ENCODE assay signal across 7 mouse cellular contexts in the genomic region with DNA sequence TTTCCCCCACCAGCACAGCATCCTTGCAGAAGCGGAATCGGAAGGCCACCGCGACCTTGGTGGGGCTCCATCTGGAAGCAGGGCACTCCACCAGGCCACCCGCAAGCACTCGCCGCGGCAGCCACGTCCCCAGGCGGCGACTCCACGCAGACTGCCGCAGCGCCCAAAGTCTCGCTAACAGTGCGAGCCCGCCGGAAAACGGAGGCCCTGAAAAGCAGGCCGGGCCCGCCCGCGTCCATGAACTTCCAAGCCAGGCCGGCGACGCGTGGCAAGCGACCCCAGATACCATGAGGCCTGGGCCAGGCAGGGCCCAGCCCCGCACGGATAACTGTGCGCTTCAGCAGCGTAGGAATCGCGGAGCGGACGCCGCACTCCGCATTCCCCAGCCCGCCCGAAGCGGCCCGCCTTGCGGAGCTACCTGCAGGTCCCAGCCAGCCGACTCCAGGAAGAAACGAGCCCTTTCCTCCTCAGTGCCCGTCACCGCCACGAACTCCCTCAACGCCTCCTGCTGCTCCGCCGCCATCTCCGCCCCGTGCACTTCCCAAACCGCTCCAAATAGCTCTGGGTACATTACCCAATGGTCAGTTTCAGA. TPM values are rescaled to one million over a fixed set of nuclear protein-coding genes. Genes with fewer than 3 reads are reported as not detected.
A peak's percentile ranks its signal among the peaks of the same experiment; 100 is the strongest.
DNase-seq lines count a peak whose midpoint lies in the region; ATAC-seq lines count a peak whose summit lies in the region.

No protein-coding gene starts in this region.

- H3K9me3 ChIP-seq in forebrain, embryonic 13.5 days (replicated peaks) = no peaks in the 10 kb centered on the region
- no peaks in the 10 kb centered on the region for H3K9me3 ChIP-seq in hindbrain, embryonic 12.5 days (replicated peaks)

- no peaks in the 10 kb centered on the region for H3K36me3 ChIP-seq in forebrain, embryonic 13.5 days (ENCODE audit: poor library complexity, severe bottlenecking)
- no peaks in the 10 kb centered on the region for H3K36me3 ChIP-seq in hindbrain, embryonic 12.5 days

- H3K27ac ChIP-seq in forebrain, embryonic 13.5 days = no peak overlapping the region
- no peak overlapping the region for H3K27ac ChIP-seq in hindbrain, embryonic 12.5 days

- DNase-seq in WW6 (ENCODE audit: low read depth, low spot score) = peak; percentile 40
- DNase-seq in layer of hippocampus, postnatal 36 days = peak; percentile 38 to 51
- peak; percentile 8 for DNase-seq in lung, postnatal 25 days (ENCODE audit: low spot score)
- DNase-seq in right cerebral cortex, postnatal 10 days (ENCODE audit: low spot score in 2 of 2) = peak; percentile 50 to 52

- 0 out of 2 replicates have a peak, but pooled peaks cover 5% of the 10 kb centered on the region for H3K27me3 ChIP-seq in forebrain, embryonic 13.5 days
- no peaks in the 10 kb centered on the region for H3K27me3 ChIP-seq in hindbrain, embryonic 12.5 days

- peak overlapping the region; percentile 51 for H3K4me3 ChIP-seq in forebrain, embryonic 13.5 days
- H3K4me3 ChIP-seq in hindbrain, embryonic 12.5 days = peak overlapping the region; percentile 49

- WGBS in forebrain, embryonic 13.5 days = under 1% methylated on average over 54 of the region's 54 CpGs
- WGBS in hindbrain, embryonic 12.5 days = 2% methylated on average over 54 of the region's 54 CpGs

- ATAC-seq in cerebellum, adult (ENCODE audit: insufficient number of reproducible peaks, low FRiP score, low TSS enrichment) = peak; percentile 66; the same call in 1 of the 2 replicates
- peak; percentile 82 for ATAC-seq in forebrain, embryonic 13.5 days
- ATAC-seq in hindbrain, embryonic 12.5 days (ENCODE audit: low FRiP score) = peak; percentile 67; the same call in 1 of the 2 replicates

- H3K4me1 ChIP-seq in forebrain, embryonic 13.5 days = no peaks in the 10 kb centered on the region
- H3K4me1 ChIP-seq in hindbrain, embryonic 12.5 days = no peaks in the 10 kb centered on the region

- peak overlapping the region; percentile 87 for H3K4me2 ChIP-seq in forebrain, embryonic 13.5 days
- H3K4me2 ChIP-seq in hindbrain, embryonic 12.5 days (replicated peaks) = peak overlapping the region; percentile 86

- H3K9ac ChIP-seq in forebrain, embryonic 13.5 days = peak overlapping the region; percentile 74
- H3K9ac ChIP-seq in hindbrain, embryonic 12.5 days = peak overlapping the region; percentile 65

RNA-seq across cellular contexts. Expression of a gene that starts 40.6 kb away (rescaled TPM):
- polyA plus RNA-seq in forebrain, embryonic 13.5 days (2015; fragmentation: Nextera tagmentation; extraction: Ambion mirVana) = 42.9 and 44.8 TPM in 2 replicates
- polyA plus RNA-seq in hindbrain, embryonic 12.5 days (2016; fragmentation: Nextera tagmentation; extraction: Ambion mirVana) = 37.9 and 40.2 TPM in 2 replicates
- 10 to 100 TPM; 18.7 to 21.5 TPM for total RNA-seq in layer of hippocampus, postnatal 36 days (2021)
